23 mouse cellular contexts compared by ENCODE assay signal in genomic region chr11:9020207-9020606, GRCm38 (mm10). TPM values are rescaled to one million over a fixed set of nuclear protein-coding genes. Genes with fewer than 3 reads are reported as not detected.
"Had no signal": no experiment of that assay in that cellular context is flagged by ENCODE, and none has a peak within 500 bp of the region (broad histone marks: within the 10 kb centered on the region; RNA-seq: fewer than 3 reads in every experiment).

No protein-coding gene starts in this region.

- H3K27me3 ChIP-seq: lung, embryonic 15.5 days; midbrain, embryonic 13.5 days; midbrain, embryonic 15.5 days; neural tube, embryonic 13.5 days; neural tube, embryonic 15.5 days had no signal

- DNase-seq: lung, adult 18-20 months; lung, postnatal 14 days; lung, postnatal 4 days; retina, postnatal 1 day; right cerebral cortex, adult 18-20 months; right cerebral cortex, postnatal 25 days; right cerebral cortex, postnatal 4 days; spleen, adult 18-20 months; thymus, adult 18-20 months; thymus, postnatal 25 days; thymus, postnatal 4 days had no signal

- H3K9me3 ChIP-seq: liver, embryonic 12.5 days; lung, embryonic 15.5 days; midbrain, embryonic 13.5 days; midbrain, embryonic 15.5 days; neural tube, embryonic 13.5 days; neural tube, embryonic 15.5 days had no signal

- ATAC-seq: liver, embryonic 12.5 days; lung, postnatal 0 days; midbrain, embryonic 13.5 days; midbrain, embryonic 15.5 days had no signal

- H3K9ac ChIP-seq: liver, embryonic 12.5 days; liver, embryonic 14.5 days; lung, embryonic 15.5 days; midbrain, embryonic 13.5 days; midbrain, embryonic 15.5 days; neural tube, embryonic 13.5 days; neural tube, embryonic 15.5 days had no signal

- H3K4me1 ChIP-seq: liver, embryonic 12.5 days; lung, embryonic 15.5 days; midbrain, embryonic 13.5 days; midbrain, embryonic 15.5 days; neural tube, embryonic 13.5 days; neural tube, embryonic 15.5 days had no signal

- H3K4me3 ChIP-seq: liver, embryonic 12.5 days; lung, embryonic 15.5 days; midbrain, embryonic 13.5 days; midbrain, embryonic 15.5 days; myocyte; neural tube, embryonic 13.5 days; neural tube, embryonic 15.5 days had no signal

- H3K27ac ChIP-seq: liver, embryonic 12.5 days; liver, embryonic 14.5 days; lung, embryonic 15.5 days; midbrain, embryonic 13.5 days; midbrain, embryonic 15.5 days; neural tube, embryonic 13.5 days; neural tube, embryonic 15.5 days had no signal

- H3K36me3 ChIP-seq: liver, embryonic 12.5 days; lung, embryonic 15.5 days; midbrain, embryonic 13.5 days; midbrain, embryonic 15.5 days; neural tube, embryonic 13.5 days; neural tube, embryonic 15.5 days had no signal

- H3K4me2 ChIP-seq: liver, embryonic 12.5 days; lung, embryonic 15.5 days; midbrain, embryonic 11.5 days; midbrain, embryonic 13.5 days; midbrain, embryonic 15.5 days; neural tube, embryonic 13.5 days; neural tube, embryonic 15.5 days had no signal

RNA-seq across cellular contexts. Expression of gene Sun3, which starts 28.6 kb away (rescaled TPM):
- polyA plus RNA-seq: liver, embryonic 12.5 days; liver, embryonic 14.5 days; liver, embryonic 16.5 days; midbrain, embryonic 11.5 days; midbrain, embryonic 13.5 days; midbrain, embryonic 15.5 days; myocyte; small intestine, adult 2 months had no signal

RNA-seq across cellular contexts. Expression of gene Pkd1l1, which starts 47.1 kb away (rescaled TPM):
- polyA plus RNA-seq: midbrain, embryonic 11.5 days; myocyte; small intestine, adult 2 months had no signal
